Mouse (Mus musculus) mouse trophoblast stem cell (cell line): Measurements from ENCODE around the gene Gm2696.
"Not testable (repeated sequence)": the region's sequence is repeated elsewhere in the genome, so short reads cannot be mapped to it uniquely, and the experiment has no call there.

Experiments used
- in situ Hi-C, 2 experiments: fragments of 300-500 bp; cut with MseI, MboI; formaldehyde crosslinking; loops; 2 replicates in 1 of 2; 3 replicates in 1 of 2; pipeline ENCODE4 v1.15.1; 2025

Gm2696 gene

GRCm38 (mm10) chr10:77814382-77814781, at the start of gene Gm2696:
Gene Gm2696 (plus strand): TSS chr10:77814682.
- in situ Hi-C loops: no loop called here

- in situ Hi-C loops: no loop called here
These were observed 44.8 kb upstream of the Gm2696 start for GRCm38 (mm10) chr10:77769727-77770126.

- in situ Hi-C loops: not testable (repeated sequence)
These were observed 43.3 kb upstream of the Gm2696 start, which contains the start of gene Gm3238 for GRCm38 (mm10) chr10:77771225-77771624. Gene Gm3238 (minus strand): TSS chr10:77771325.

GRCm38 (mm10) chr10:77772142-77772541, 42.3 kb upstream of the Gm2696 start:
- in situ Hi-C loops: not testable (repeated sequence)

- in situ Hi-C loops: not testable (repeated sequence)
These were observed 37.6 kb upstream of the Gm2696 start, which contains the start of gene Gm7138 for GRCm38 (mm10) chr10:77776844-77777243. Gene Gm7138 (minus strand): TSS chr10:77776944.

GRCm38 (mm10) chr10:77782442-77782841, 32.0 kb upstream of the Gm2696 start, which contains the start of gene Gm3250:
Gene Gm3250 (minus strand): TSS chr10:77782542.
- in situ Hi-C loops: not testable (repeated sequence)

GRCm38 (mm10) chr10:77783396-77783795, 31.1 kb upstream of the Gm2696 start:
- in situ Hi-C loops: not testable (repeated sequence)

GRCm38 (mm10) chr10:77787876-77788275, 26.6 kb upstream of the Gm2696 start, which contains the start of gene Gm7137:
Gene Gm7137 (minus strand): TSS chr10:77788200.
- in situ Hi-C loops: not testable (repeated sequence)

- in situ Hi-C loops: no loop called here
These were observed 25.9 kb upstream of the Gm2696 start for GRCm38 (mm10) chr10:77788621-77789020.

- in situ Hi-C loops: no loop called here
These were observed 19.5 kb upstream of the Gm2696 start, which contains the start of gene Gm9639 for GRCm38 (mm10) chr10:77794976-77795375. Gene Gm9639 (minus strand): TSS chr10:77795076.

- in situ Hi-C loops: no loop called here
These were observed 16.8 kb upstream of the Gm2696 start for GRCm38 (mm10) chr10:77797677-77798076.

- in situ Hi-C loops: not testable (repeated sequence)
These were observed 16.1 kb upstream of the Gm2696 start for GRCm38 (mm10) chr10:77798164-77798920.

GRCm38 (mm10) chr10:77798921-77799508, 15.5 kb upstream of the Gm2696 start, which contains the start of gene Gm19668:
Gene Gm19668 (minus strand): TSS chr10:77799133.
- in situ Hi-C loops: no loop called here

GRCm38 (mm10) chr10:77804095-77804494, 10.4 kb upstream of the Gm2696 start:
- in situ Hi-C loops: no loop called here

- in situ Hi-C loops: no loop called here
These were observed 2.7 kb upstream of the Gm2696 start, which contains the start of gene Gm9507 for GRCm38 (mm10) chr10:77811743-77812142. Gene Gm9507 (minus strand): TSS chr10:77811843.

GRCm38 (mm10) chr10:77815514-77815913, 1.0 kb downstream of the Gm2696 start:
- in situ Hi-C loops: no loop called here

GRCm38 (mm10) chr10:77818523-77818922, 4.0 kb downstream of the Gm2696 start:
- in situ Hi-C loops: no loop called here

- in situ Hi-C loops: no loop called here
These were observed 4.7 kb downstream of the Gm2696 start for GRCm38 (mm10) chr10:77819203-77819602.

- in situ Hi-C loops: no loop called here
These were observed 12.5 kb downstream of the Gm2696 start, which contains the start of gene Krtap10-4 for GRCm38 (mm10) chr10:77826951-77827350. Gene Krtap10-4 (minus strand): TSS chr10:77827095.

- in situ Hi-C loops: no loop called here
These were observed 21.2 kb downstream of the Gm2696 start, which contains the start of gene Krtap10-10 for GRCm38 (mm10) chr10:77835647-77836046. Gene Krtap10-10 (plus strand): TSS chr10:77835947.

GRCm38 (mm10) chr10:77839006-77839405, 24.5 kb downstream of the Gm2696 start:
- in situ Hi-C loops: no loop called here

- in situ Hi-C loops: no loop called here
These were observed 32.0 kb downstream of the Gm2696 start, which contains the start of gene Gm36176 for GRCm38 (mm10) chr10:77846503-77846902. Gene Gm36176 (plus strand): TSS chr10:77846803.
